Mouse (Mus musculus): ENCODE data around the gene B3gnt3. TPM values are rescaled to one million over a fixed set of nuclear protein-coding genes. Genes with fewer than 3 reads are reported as not detected.

Gene B3gnt3
- polyA plus RNA-seq, 1 experiment from 2014 or later = 0.36 TPM

DNA sequence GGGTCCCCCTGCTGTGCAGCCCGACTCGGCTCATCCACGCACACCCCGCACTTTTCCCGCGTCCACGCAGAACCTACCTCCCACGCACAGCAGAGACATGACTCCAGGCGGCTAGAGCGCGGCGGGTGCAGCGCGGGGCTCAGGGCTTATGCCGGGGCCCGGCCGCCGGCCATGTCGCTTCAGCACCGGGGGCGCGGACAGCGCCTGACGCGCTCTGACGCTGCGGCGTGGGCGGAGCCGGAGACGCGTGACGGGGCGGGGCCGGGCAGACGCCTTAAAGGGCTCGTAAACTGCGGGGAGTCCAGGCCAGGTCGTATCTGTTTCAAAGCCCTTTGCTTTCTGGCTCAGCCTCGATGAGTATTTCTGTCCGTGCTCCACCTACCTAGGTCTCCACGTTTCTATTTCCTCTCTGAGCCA, 30.0 kb downstream of the B3gnt3 start, which contains the start of gene Unc13a:
Unc13a (minus strand) TSS at position 209 of the 417 bp plus-strand sequence.
- no peaks in the 10 kb centered on the region for H3K9me3 ChIP-seq (ENCODE audit: control insufficient read depth, low read length)
- H3K9ac ChIP-seq (ENCODE audit: low read depth, low read length) = peak within 1 kb of the TSS; percentile 57
- H3K4me3 ChIP-seq (ENCODE audit: low read depth, low read length) = peak within 1 kb of the TSS; percentile 77
- WGBS = under 1% methylated on average over 42 of the region's 42 CpGs
- peak within 1 kb of the TSS; percentile 76 for H3K27ac ChIP-seq (ENCODE audit: low read depth, low read length)
- ATAC-seq (ENCODE audit: low FRiP score) (peak; percentile 64), DNase-seq (ENCODE audit: low spot score) (peak; percentile 96)
- H3K36me3 ChIP-seq (ENCODE audit: control insufficient read depth, insufficient read depth, low read length) = no peaks in the 10 kb centered on the region
- peak within 1 kb of the TSS; percentile 94 for H3K4me2 ChIP-seq (replicated peaks; ENCODE audit: low read depth, low read length)
- peaks cover 11% of the 10 kb centered on the region for H3K4me1 ChIP-seq (replicated peaks; ENCODE audit: control insufficient read depth, insufficient read depth, low read length)
- H3K27me3 ChIP-seq (ENCODE audit: control insufficient read depth, insufficient read depth, low read length) = peaks cover 24% of the 10 kb centered on the region

DNA sequence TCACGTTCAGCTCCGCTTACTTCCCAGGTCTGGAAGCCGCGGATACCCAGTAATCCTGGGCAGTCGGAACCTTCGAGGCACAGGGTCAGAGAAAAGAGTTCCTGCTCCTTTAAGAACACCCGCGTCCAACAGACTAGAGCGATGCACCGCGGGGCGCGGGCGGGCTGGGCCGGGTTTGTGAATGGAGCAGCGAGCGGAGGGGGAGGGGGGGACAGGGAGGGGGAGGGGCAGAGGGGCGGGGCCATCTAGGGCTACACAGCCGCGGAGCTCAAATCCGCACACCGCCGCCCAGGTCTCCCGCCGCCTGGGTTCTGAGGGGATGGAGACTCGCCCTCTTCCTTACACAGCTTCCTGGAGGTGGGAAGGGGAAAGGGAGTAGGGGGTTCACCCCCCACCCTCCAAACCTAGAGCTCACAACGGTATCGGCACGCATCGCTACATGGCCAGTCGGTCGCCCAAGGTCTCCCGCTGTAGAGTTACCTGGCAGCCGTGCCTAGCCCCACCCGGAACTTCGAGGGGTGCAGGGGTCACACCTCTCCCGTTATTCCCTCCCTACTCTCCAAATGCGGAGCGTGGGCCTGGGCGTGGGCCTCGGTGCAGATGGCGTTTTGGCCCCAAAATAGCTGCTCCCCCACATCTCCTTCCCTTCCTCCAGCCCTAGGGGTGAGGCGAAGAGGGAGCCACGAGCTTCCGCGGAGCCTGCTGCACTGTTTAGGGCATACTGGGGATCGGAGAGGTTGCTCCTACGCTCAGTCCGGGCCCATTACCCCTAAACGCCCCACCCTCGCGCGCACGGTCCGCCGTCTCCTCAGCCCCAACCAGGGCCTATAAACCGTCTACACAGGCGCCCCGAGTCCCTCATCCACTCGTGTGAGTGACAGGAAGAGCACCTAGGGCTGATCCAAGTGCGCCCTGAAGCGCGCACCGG, 30.7 kb downstream of the B3gnt3 start:
- H3K4me3 ChIP-seq (ENCODE audit: low read depth, low read length) = peak overlapping the region; percentile 77
- no peaks in the 10 kb centered on the region for H3K9me3 ChIP-seq (ENCODE audit: control insufficient read depth, low read length)
- peaks cover 11% of the 10 kb centered on the region for H3K4me1 ChIP-seq (replicated peaks; ENCODE audit: control insufficient read depth, insufficient read depth, low read length)
- no peaks in the 10 kb centered on the region for H3K36me3 ChIP-seq (ENCODE audit: control insufficient read depth, insufficient read depth, low read length)
- WGBS = under 1% methylated on average over 53 of the region's 64 CpGs
- H3K9ac ChIP-seq (ENCODE audit: low read depth, low read length) = peak overlapping the region; percentile 57
- H3K27me3 ChIP-seq (ENCODE audit: control insufficient read depth, insufficient read depth, low read length) = peaks cover 18% of the 10 kb centered on the region
- H3K27ac ChIP-seq (ENCODE audit: low read depth, low read length) = peak overlapping the region; percentile 76
- ATAC-seq (ENCODE audit: low FRiP score) = peak; percentile 66
- DNase-seq (ENCODE audit: low spot score) = peak; percentile 85
- peak overlapping the region; percentile 94 for H3K4me2 ChIP-seq (replicated peaks; ENCODE audit: low read depth, low read length)

- ATAC-seq (ENCODE audit: low FRiP score) (peak; percentile 4; the same call in 1 of the 2 replicates), DNase-seq (ENCODE audit: low spot score) (no peak)
- H3K4me3 ChIP-seq (ENCODE audit: low read depth, low read length) = peak overlapping the region; percentile 77
- peak overlapping the region; percentile 94 for H3K4me2 ChIP-seq (replicated peaks; ENCODE audit: low read depth, low read length)
- peaks cover 11% of the 10 kb centered on the region for H3K4me1 ChIP-seq (replicated peaks; ENCODE audit: control insufficient read depth, insufficient read depth, low read length)
- H3K27ac ChIP-seq (ENCODE audit: low read depth, low read length) = peak overlapping the region; percentile 17
- H3K9me3 ChIP-seq (ENCODE audit: control insufficient read depth, low read length) = no peaks in the 10 kb centered on the region
- no peaks in the 10 kb centered on the region for H3K36me3 ChIP-seq (ENCODE audit: control insufficient read depth, insufficient read depth, low read length)
- 24% methylated on average over 4 of the region's 12 CpGs for WGBS
- H3K27me3 ChIP-seq (ENCODE audit: control insufficient read depth, insufficient read depth, low read length) = peaks cover 11% of the 10 kb centered on the region
- peak overlapping the region; percentile 40; the same call in 1 of the 2 replicates for H3K9ac ChIP-seq (ENCODE audit: low read depth, low read length)
Observed at GRCm38 (mm10) chr8:71670198-71670597, 31.4 kb downstream of the B3gnt3 start.

- H3K4me2 ChIP-seq (replicated peaks; ENCODE audit: low read depth, low read length) = peak overlapping the region; percentile 31
- H3K36me3 ChIP-seq (ENCODE audit: control insufficient read depth, insufficient read depth, low read length) = no peaks in the 10 kb centered on the region
- no peak overlapping the region for H3K4me3 ChIP-seq (ENCODE audit: low read depth, low read length)
- peak overlapping the region; percentile 69; the same call in 1 of the 2 replicates for H3K27ac ChIP-seq (ENCODE audit: low read depth, low read length)
- H3K9me3 ChIP-seq (ENCODE audit: control insufficient read depth, low read length) = no peaks in the 10 kb centered on the region
- H3K9ac ChIP-seq (ENCODE audit: low read depth, low read length) = peak overlapping the region; percentile 31; the same call in 1 of the 2 replicates
- peaks cover 12% of the 10 kb centered on the region for H3K27me3 ChIP-seq (ENCODE audit: control insufficient read depth, insufficient read depth, low read length)
- DNase-seq (ENCODE audit: low spot score) = peak; percentile 49
- ATAC-seq (ENCODE audit: low FRiP score) = no peak
- peaks cover 11% of the 10 kb centered on the region for H3K4me1 ChIP-seq (replicated peaks; ENCODE audit: control insufficient read depth, insufficient read depth, low read length)
- WGBS = 3% methylated on average over 21 of the region's 21 CpGs
Observed at GRCm38 (mm10) chr8:71668220-71668975, 33.2 kb downstream of the B3gnt3 start.

GRCm38 (mm10) chr8:71667256-71667655, 34.3 kb downstream of the B3gnt3 start:
- peak overlapping the region; percentile 69 for H3K27ac ChIP-seq (ENCODE audit: low read depth, low read length)
- peaks cover 15% of the 10 kb centered on the region for H3K27me3 ChIP-seq (ENCODE audit: control insufficient read depth, insufficient read depth, low read length)
- ATAC-seq (ENCODE audit: low FRiP score) (no peak), DNase-seq (ENCODE audit: low spot score) (peak; percentile 47)
- no peaks in the 10 kb centered on the region for H3K36me3 ChIP-seq (ENCODE audit: control insufficient read depth, insufficient read depth, low read length)
- peaks cover 11% of the 10 kb centered on the region for H3K4me1 ChIP-seq (replicated peaks; ENCODE audit: control insufficient read depth, insufficient read depth, low read length)
- WGBS = 48% methylated on average over 5 of the region's 5 CpGs
- no peak overlapping the region for H3K4me3 ChIP-seq (ENCODE audit: low read depth, low read length)
- H3K9me3 ChIP-seq (ENCODE audit: control insufficient read depth, low read length) = no peaks in the 10 kb centered on the region
- no peak overlapping the region for H3K9ac ChIP-seq (ENCODE audit: low read depth, low read length)
- no peak overlapping the region for H3K4me2 ChIP-seq (replicated peaks; ENCODE audit: low read depth, low read length)

GRCm38 (mm10) chr8:71666855-71667254, 34.7 kb downstream of the B3gnt3 start:
- DNase-seq (ENCODE audit: low spot score) (no peak), ATAC-seq (ENCODE audit: low FRiP score) (no peak)
- Histone ChIP-seq H3K9ac (ENCODE audit: low read depth, low read length) (no peak overlapping the region), H3K4me3 (ENCODE audit: low read depth, low read length) (no peak overlapping the region), H3K9me3 (ENCODE audit: control insufficient read depth, low read length) (no peaks in the 10 kb centered on the region), H3K27me3 (ENCODE audit: control insufficient read depth, insufficient read depth, low read length) (peaks cover 16% of the 10 kb centered on the region), H3K36me3 (ENCODE audit: control insufficient read depth, insufficient read depth, low read length) (no peaks in the 10 kb centered on the region), H3K27ac (ENCODE audit: low read depth, low read length) (peak overlapping the region; percentile 69; the same call in 1 of the 2 replicates), H3K4me1 (replicated peaks; ENCODE audit: control insufficient read depth, insufficient read depth, low read length) (peaks cover 11% of the 10 kb centered on the region), H3K4me2 (replicated peaks; ENCODE audit: low read depth, low read length) (no peak overlapping the region)
- 38% methylated on average over 1 of the region's 1 CpGs for WGBS

DNA sequence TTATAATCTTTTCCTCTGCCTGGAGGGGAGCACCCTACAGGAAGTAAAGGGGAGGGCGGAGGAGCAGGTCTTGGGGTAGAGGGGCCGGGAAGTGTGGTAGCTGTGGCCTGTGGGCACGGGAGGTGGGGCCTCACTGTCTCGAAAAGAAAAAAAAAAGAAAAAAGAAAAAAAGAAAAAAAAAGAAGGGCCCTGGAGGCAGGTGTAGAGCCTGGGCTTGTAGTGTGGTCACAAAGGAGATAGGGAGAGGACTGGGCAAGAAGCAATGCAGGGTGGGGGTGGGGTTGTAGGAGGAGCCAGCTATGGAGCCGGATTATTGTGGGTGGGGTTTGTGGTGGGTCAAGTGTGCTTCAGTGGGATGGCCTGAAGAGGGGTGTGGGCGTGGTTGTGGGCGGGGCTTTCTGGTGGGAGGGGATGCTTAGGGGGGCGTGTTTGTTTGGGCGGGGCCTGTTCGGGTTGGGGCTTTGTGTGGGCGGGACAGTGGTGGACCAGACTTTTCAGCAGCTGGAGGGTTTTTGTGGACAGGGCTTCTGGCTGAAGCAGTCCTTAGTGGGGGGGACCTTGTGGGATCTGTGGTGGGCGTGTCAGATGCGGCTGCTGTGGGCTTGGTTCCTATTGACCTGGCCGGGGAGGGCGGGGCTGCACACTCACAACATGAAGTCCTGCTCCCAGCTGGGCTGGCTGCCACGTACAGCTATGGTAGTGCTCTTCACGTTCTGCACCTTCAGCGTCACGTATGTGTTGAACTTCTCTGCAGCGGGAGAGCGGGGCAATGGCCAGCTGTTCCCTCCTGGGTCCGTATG, 36.1 kb downstream of the B3gnt3 start:
- DNase-seq (ENCODE audit: low spot score) (peak; percentile 86), ATAC-seq (ENCODE audit: low FRiP score) (peak; percentile 78)
- WGBS = 4% methylated on average over 21 of the region's 22 CpGs
- Histone ChIP-seq H3K4me2 (replicated peaks; ENCODE audit: low read depth, low read length) (peak overlapping the region; percentile 28), H3K27me3 (ENCODE audit: control insufficient read depth, insufficient read depth, low read length) (peaks cover 19% of the 10 kb centered on the region), H3K9me3 (ENCODE audit: control insufficient read depth, low read length) (no peaks in the 10 kb centered on the region), H3K4me3 (ENCODE audit: low read depth, low read length) (no peak overlapping the region; the same call in 1 of the 2 replicates), H3K4me1 (replicated peaks; ENCODE audit: control insufficient read depth, insufficient read depth, low read length) (peaks cover 11% of the 10 kb centered on the region), H3K27ac (ENCODE audit: low read depth, low read length) (no peak overlapping the region), H3K9ac (ENCODE audit: low read depth, low read length) (peak overlapping the region; percentile 7; the same call in 1 of the 2 replicates), H3K36me3 (ENCODE audit: control insufficient read depth, insufficient read depth, low read length) (no peaks in the 10 kb centered on the region)
